Mouse (Mus musculus): Measurements from ENCODE around the gene Ift88. TPM values are rescaled to one million over a fixed set of nuclear protein-coding genes. Genes with fewer than 3 reads are reported as not detected.

The Ift88 gene
- total and polyA plus RNA-seq, 3 experiments = 8.4 to 15.1 (median 12.9) TPM

GRCm38 (mm10) chr14:57398813-57399427 lies 24.9 kb upstream of the Ift88 start:
- Histone ChIP-seq H3K27me3 (ENCODE audit: insufficient read depth, low read length) (no peaks in the 10 kb centered on the region), H3K36me3 (replicated peaks) (peaks cover 4% of the 10 kb centered on the region), H3K9me3 (replicated peaks) (no peaks in the 10 kb centered on the region), H3K4me3 (ENCODE audit: low read depth, low read length) (peak overlapping the region; percentile 84), H3K4me1 (ENCODE audit: insufficient read depth, low read depth, low read length) (peaks cover 31% of the 10 kb centered on the region)
- TF ChIP-seq TAL1 (conservative IDR thresholded peaks at IDR 0.05; ENCODE audit: low read depth, low read length) (no peak), CTCF (IDR thresholded peaks at IDR 0.05; ENCODE audit: low read depth, low read length) (no peak), GATA1 (IDR thresholded peaks at IDR 0.05; ENCODE audit: borderline replicate concordance, low read length) (no peak), GATA2 (IDR thresholded peaks at IDR 0.05; ENCODE audit: borderline replicate concordance, low read depth, low read length) (no peak)
- peak; percentile 11 for DNase-seq (ENCODE audit: low spot score)
- ATAC-seq (ENCODE audit: extremely low read depth, insufficient number of reproducible peaks, low FRiP score, poor library complexity, severe bottlenecking) = 0 out of 2 replicates have a peak, but pooled peaks have one; percentile 22

- Histone ChIP-seq H3K4me3 (ENCODE audit: low read depth, low read length) (no peak overlapping the region), H3K36me3 (replicated peaks) (no peaks in the 10 kb centered on the region), H3K27me3 (ENCODE audit: insufficient read depth, low read length) (peaks cover 4% of the 10 kb centered on the region), H3K9me3 (replicated peaks) (no peaks in the 10 kb centered on the region), H3K4me1 (ENCODE audit: insufficient read depth, low read depth, low read length) (peaks cover 24% of the 10 kb centered on the region)
- ATAC-seq (ENCODE audit: extremely low read depth, insufficient number of reproducible peaks, low FRiP score, poor library complexity, severe bottlenecking) = no peak
- TF ChIP-seq TAL1 (conservative IDR thresholded peaks at IDR 0.05; ENCODE audit: low read depth, low read length) = no peak
- no peak for TF ChIP-seq GATA1 (IDR thresholded peaks at IDR 0.05; ENCODE audit: borderline replicate concordance, low read length)
- TF ChIP-seq CTCF (IDR thresholded peaks at IDR 0.05; ENCODE audit: low read depth, low read length) = no peak
- no peak for TF ChIP-seq GATA2 (IDR thresholded peaks at IDR 0.05; ENCODE audit: borderline replicate concordance, low read depth, low read length)
- no peak for TF ChIP-seq POLR2AphosphoS5 (IDR thresholded peaks at IDR 0.05; ENCODE audit: insufficient replicate concordance, low read depth, low read length)
- DNase-seq (ENCODE audit: low spot score) = no peak
These were observed 21.0 kb upstream of the Ift88 start for GRCm38 (mm10) chr14:57402815-57403214.

- ATAC-seq (ENCODE audit: extremely low read depth, insufficient number of reproducible peaks, low FRiP score, poor library complexity, severe bottlenecking) = 0 out of 2 replicates have a peak, but pooled peaks have one; percentile 22
- peaks cover 8% of the 10 kb centered on the region for H3K27me3 ChIP-seq (ENCODE audit: insufficient read depth, low read length)
- H3K9me3 ChIP-seq (replicated peaks) = no peaks in the 10 kb centered on the region
- H3K36me3 ChIP-seq (replicated peaks) = no peaks in the 10 kb centered on the region
- H3K4me3 ChIP-seq (ENCODE audit: low read depth, low read length) = no peak overlapping the region
- TF ChIP-seq POLR2AphosphoS5 (IDR thresholded peaks at IDR 0.05; ENCODE audit: insufficient replicate concordance, low read depth, low read length) = no peak
- TF ChIP-seq GATA1 (IDR thresholded peaks at IDR 0.05; ENCODE audit: borderline replicate concordance, low read length) = no peak
- TF ChIP-seq TAL1 (conservative IDR thresholded peaks at IDR 0.05; ENCODE audit: low read depth, low read length) = no peak
- TF ChIP-seq CTCF (IDR thresholded peaks at IDR 0.05; ENCODE audit: low read depth, low read length) = no peak
- TF ChIP-seq GATA2 (IDR thresholded peaks at IDR 0.05; ENCODE audit: borderline replicate concordance, low read depth, low read length) = no peak
- peak; percentile 26 for DNase-seq (ENCODE audit: low spot score)
- peaks cover 11% of the 10 kb centered on the region for H3K4me1 ChIP-seq (ENCODE audit: insufficient read depth, low read depth, low read length)
These were observed 16.5 kb upstream of the Ift88 start for GRCm38 (mm10) chr14:57407039-57407987.

- no peaks in the 10 kb centered on the region for H3K9me3 ChIP-seq (replicated peaks)
- H3K27me3 ChIP-seq (ENCODE audit: insufficient read depth, low read length) = peaks cover 11% of the 10 kb centered on the region
- H3K4me1 ChIP-seq (ENCODE audit: insufficient read depth, low read depth, low read length) = peaks cover 11% of the 10 kb centered on the region
- H3K4me3 ChIP-seq (ENCODE audit: low read depth, low read length) = no peak overlapping the region
- ATAC-seq (ENCODE audit: extremely low read depth, insufficient number of reproducible peaks, low FRiP score, poor library complexity, severe bottlenecking) (no peak), DNase-seq (ENCODE audit: low spot score) (no peak)
- H3K36me3 ChIP-seq (replicated peaks) = no peaks in the 10 kb centered on the region
- TF ChIP-seq TAL1 (conservative IDR thresholded peaks at IDR 0.05; ENCODE audit: low read depth, low read length) = no peak
- TF ChIP-seq CTCF (IDR thresholded peaks at IDR 0.05; ENCODE audit: low read depth, low read length) = no peak
- no peak for TF ChIP-seq POLR2AphosphoS5 (IDR thresholded peaks at IDR 0.05; ENCODE audit: insufficient replicate concordance, low read depth, low read length)
- no peak for TF ChIP-seq GATA1 (IDR thresholded peaks at IDR 0.05; ENCODE audit: borderline replicate concordance, low read length)
- no peak for TF ChIP-seq GATA2 (IDR thresholded peaks at IDR 0.05; ENCODE audit: borderline replicate concordance, low read depth, low read length)
These were observed 15.8 kb upstream of the Ift88 start for GRCm38 (mm10) chr14:57408100-57408499.

GRCm38 (mm10) chr14:57409106-57409505 lies 14.8 kb upstream of the Ift88 start:
- TF ChIP-seq TAL1 (conservative IDR thresholded peaks at IDR 0.05; ENCODE audit: low read depth, low read length) (no peak), GATA2 (IDR thresholded peaks at IDR 0.05; ENCODE audit: borderline replicate concordance, low read depth, low read length) (no peak)
- no peak for DNase-seq (ENCODE audit: low spot score)
- Histone ChIP-seq H3K27me3 (ENCODE audit: insufficient read depth, low read length) (peaks cover 11% of the 10 kb centered on the region), H3K9me3 (replicated peaks) (no peaks in the 10 kb centered on the region), H3K4me3 (ENCODE audit: low read depth, low read length) (no peak overlapping the region), H3K36me3 (replicated peaks) (no peaks in the 10 kb centered on the region), H3K4me1 (ENCODE audit: insufficient read depth, low read depth, low read length) (peaks cover 9% of the 10 kb centered on the region)
- ATAC-seq (ENCODE audit: extremely low read depth, insufficient number of reproducible peaks, low FRiP score, poor library complexity, severe bottlenecking) = no peak

GRCm38 (mm10) chr14:57412166-57412565 lies 11.7 kb upstream of the Ift88 start:
- no peak for DNase-seq (ENCODE audit: low spot score)
- TF ChIP-seq CTCF (IDR thresholded peaks at IDR 0.05; ENCODE audit: low read depth, low read length) (no peak), GATA2 (IDR thresholded peaks at IDR 0.05; ENCODE audit: borderline replicate concordance, low read depth, low read length) (no peak), GATA1 (IDR thresholded peaks at IDR 0.05; ENCODE audit: borderline replicate concordance, low read length) (no peak), POLR2AphosphoS5 (IDR thresholded peaks at IDR 0.05; ENCODE audit: insufficient replicate concordance, low read depth, low read length) (no peak)
- Histone ChIP-seq H3K27me3 (ENCODE audit: insufficient read depth, low read length) (peaks cover 12% of the 10 kb centered on the region), H3K4me1 (ENCODE audit: insufficient read depth, low read depth, low read length) (peaks cover 9% of the 10 kb centered on the region), H3K9me3 (replicated peaks) (no peaks in the 10 kb centered on the region), H3K36me3 (replicated peaks) (no peaks in the 10 kb centered on the region), H3K4me3 (ENCODE audit: low read depth, low read length) (no peak overlapping the region)
- no peak for ATAC-seq (ENCODE audit: extremely low read depth, insufficient number of reproducible peaks, low FRiP score, poor library complexity, severe bottlenecking)

Measured in G1E (cell line).